Mouse (Mus musculus) MEL (cell line): Measurements from ENCODE around the gene Dcst1. TPM values are rescaled to one million over a fixed set of nuclear protein-coding genes. Genes with fewer than 3 reads are reported as not detected.

Experiments used
- DNase-seq: peaks from one replicate; pipeline ENCODE4 v3.0.0; 2011; ENCODE audit warnings: low read depth, low spot score
- H3K27ac ChIP-seq: 2 replicates; pipeline ENCODE4 v1.5.1; 2012; ENCODE audit warnings: low read depth, mild to moderate bottlenecking, control low read depth, low read length, moderate library complexity; ENCODE audit not compliant: control insufficient read depth
- H3K27me3 ChIP-seq, 2 experiments: fragments of 150-350 bp in 1 of 2; sonication (generic) in 1 of 2; 2 replicates each; pipeline ENCODE4 v1.6.1; 2012; ENCODE audit warnings: low read length in 2 of 2, mild to moderate bottlenecking in 2 of 2, improper control_type of control experiment in 1 of 2, moderate library complexity in 1 of 2; ENCODE audit not compliant: insufficient read depth in 2 of 2, control insufficient read depth in 1 of 2
- H3K36me3 ChIP-seq, 2 experiments: 2 replicates each; pipeline ENCODE4 v1.6.1; 2012 to 2014; ENCODE audit warnings: low read length in 2 of 2, improper control_type of control experiment in 1 of 2, inconsistent platforms in 1 of 2, mild to moderate bottlenecking in 1 of 2; ENCODE audit not compliant: insufficient read depth in 2 of 2, control insufficient read depth in 1 of 2
- H3K4me1 ChIP-seq, 2 experiments: fragments of 150-350 bp in 1 of 2; sonication (generic) in 1 of 2; 2 replicates each; pipeline ENCODE4 v1.6.1; 2012; ENCODE audit warnings: low read length in 2 of 2, improper control_type of control experiment in 1 of 2, mild to moderate bottlenecking in 1 of 2; ENCODE audit not compliant: insufficient read depth in 2 of 2, control insufficient read depth in 1 of 2
- H3K4me3 ChIP-seq, 2 experiments: fragments of 150-350 bp in 1 of 2; sonication (generic) in 1 of 2; 2 replicates each; pipeline ENCODE4 v1.5.1; 2012; ENCODE audit warnings: low read depth in 2 of 2, low read length in 2 of 2, mild to moderate bottlenecking in 2 of 2, moderate library complexity in 2 of 2, control low read depth in 1 of 2, improper control_type of control experiment in 1 of 2; ENCODE audit not compliant: control insufficient read depth in 1 of 2, insufficient read depth in 1 of 2
- H3K79me2 ChIP-seq: 2 replicates; pipeline ENCODE4 v1.6.1; 2012; ENCODE audit warnings: mild to moderate bottlenecking, low read length, moderate library complexity; ENCODE audit not compliant: control insufficient read depth, poor library complexity, insufficient read depth
- H3K9ac ChIP-seq: 2 replicates; pipeline ENCODE4 v1.6.1; 2012; ENCODE audit warnings: low read depth, mild to moderate bottlenecking, control low read depth, low read length, moderate library complexity; ENCODE audit not compliant: control insufficient read depth, poor library complexity, severe bottlenecking
- H3K9me3 ChIP-seq: fragments of 150-350 bp; sonication (generic); replicated peaks from 2 replicates; pipeline ENCODE4 v1.6.1; 2012; ENCODE audit warnings: mild to moderate bottlenecking, low read length, improper control_type of control experiment, moderate library complexity; ENCODE audit not compliant: insufficient read depth
- BHLHE40 ChIP-seq: IDR thresholded peaks from 2 replicates; pipeline ENCODE4 v1.6.1; 2012; ENCODE audit warnings: low read depth, mild to moderate bottlenecking, inconsistent platforms, low read length, improper control_type of control experiment, borderline replicate concordance
- CHD1 ChIP-seq: IDR thresholded peaks from 2 replicates; pipeline ENCODE4 v1.6.1; 2012; ENCODE audit warnings: low read depth, mild to moderate bottlenecking, inconsistent platforms, low read length, improper control_type of control experiment
- CHD2 ChIP-seq: IDR thresholded peaks from 2 replicates; pipeline ENCODE4 v1.6.1; 2011; ENCODE audit warnings: low read length, improper control_type of control experiment
- E2F4 ChIP-seq: IDR thresholded peaks from 2 replicates; pipeline ENCODE4 v1.6.1; 2011; ENCODE audit warnings: low read depth, low read length, improper control_type of control experiment, borderline replicate concordance
- ETS1 ChIP-seq: IDR thresholded peaks from 2 replicates; pipeline ENCODE4 v1.6.1; 2012; ENCODE audit warnings: low read depth, mild to moderate bottlenecking, inconsistent platforms, low read length, improper control_type of control experiment, moderate library complexity
- GABPA ChIP-seq: IDR thresholded peaks from 2 replicates; pipeline ENCODE4 v1.6.1; 2012; ENCODE audit warnings: low read depth, mild to moderate bottlenecking, inconsistent platforms, low read length, improper control_type of control experiment, moderate library complexity
- GATA1 ChIP-seq: IDR thresholded peaks from 2 replicates; pipeline ENCODE4 v1.6.1; 2011; ENCODE audit warnings: low read depth, low read length, improper control_type of control experiment
- HCFC1 ChIP-seq: IDR thresholded peaks from 2 replicates; pipeline ENCODE4 v1.6.1; 2012; ENCODE audit warnings: low read depth, mild to moderate bottlenecking, inconsistent platforms, low read length, improper control_type of control experiment, moderate library complexity
- KAT2A ChIP-seq: conservative IDR thresholded peaks from 2 replicates; pipeline ENCODE4 v1.6.1; 2012; ENCODE audit warnings: low read depth, low read length, improper control_type of control experiment, inconsistent platforms
- MAFK ChIP-seq: IDR thresholded peaks from 2 replicates; pipeline ENCODE4 v1.6.1; 2011; ENCODE audit warnings: low read depth, mild to moderate bottlenecking, low read length, improper control_type of control experiment, borderline replicate concordance
- MAX ChIP-seq: IDR thresholded peaks from 2 replicates; pipeline ENCODE4 v1.6.1; 2011; ENCODE audit warnings: low read length, improper control_type of control experiment
- MXI1 ChIP-seq: IDR thresholded peaks from 2 replicates; pipeline ENCODE4 v1.6.1; 2011; ENCODE audit warnings: mild to moderate bottlenecking, low read depth, low read length, improper control_type of control experiment
- MYB ChIP-seq: IDR thresholded peaks from 2 replicates; pipeline ENCODE4 v1.6.1; 2011; ENCODE audit warnings: mild to moderate bottlenecking, low read depth, low read length, improper control_type of control experiment
- MYC ChIP-seq: IDR thresholded peaks from 2 replicates; pipeline ENCODE4 v1.6.1; 2011; ENCODE audit warnings: low read depth, mild to moderate bottlenecking, low read length, improper control_type of control experiment, moderate library complexity
- NELFE ChIP-seq: IDR thresholded peaks from 2 replicates; pipeline ENCODE4 v1.6.1; 2011; ENCODE audit warnings: low read depth, low read length, improper control_type of control experiment
- NRF1 ChIP-seq: IDR thresholded peaks from 2 replicates; pipeline ENCODE4 v1.6.1; 2014; ENCODE audit warnings: low read depth, mild to moderate bottlenecking, inconsistent platforms, low read length, improper control_type of control experiment, moderate library complexity; ENCODE audit not compliant: poor library complexity, insufficient read depth, severe bottlenecking
- POLR2AphosphoS2 ChIP-seq: IDR thresholded peaks from 2 replicates; pipeline ENCODE4 v1.6.1; 2011; ENCODE audit warnings: low read length, improper control_type of control experiment
- RAD21 ChIP-seq: IDR thresholded peaks from 2 replicates; pipeline ENCODE4 v1.6.1; 2011; ENCODE audit warnings: mild to moderate bottlenecking, low read depth, low read length, improper control_type of control experiment
- RCOR1 ChIP-seq: IDR thresholded peaks from 2 replicates; pipeline ENCODE4 v1.6.1; 2012; ENCODE audit warnings: low read depth, mild to moderate bottlenecking, inconsistent platforms, low read length, improper control_type of control experiment
- SMC3 ChIP-seq: IDR thresholded peaks from 2 replicates; pipeline ENCODE4 v1.6.1; 2011; ENCODE audit warnings: low read depth, low read length, improper control_type of control experiment
- TAL1 ChIP-seq: IDR thresholded peaks from 2 replicates; pipeline ENCODE4 v1.6.1; 2012; ENCODE audit warnings: mild to moderate bottlenecking, inconsistent platforms, low read length, moderate library complexity, mixed read lengths
- TBP ChIP-seq: IDR thresholded peaks from 2 replicates; pipeline ENCODE4 v1.8.0; 2011; ENCODE audit warnings: low read depth, low read length, improper control_type of control experiment
- TCF12 ChIP-seq: IDR thresholded peaks from 2 replicates; pipeline ENCODE4 v1.6.1; 2014; ENCODE audit warnings: low read depth, mild to moderate bottlenecking, inconsistent platforms, low read length, improper control_type of control experiment, moderate library complexity
- USF1 ChIP-seq: IDR thresholded peaks from 2 replicates; pipeline ENCODE4 v1.6.1; 2014; ENCODE audit warnings: low read depth, mild to moderate bottlenecking, inconsistent platforms, low read length, improper control_type of control experiment, moderate library complexity
- USF2 ChIP-seq, 2 experiments: IDR thresholded peaks; 2 replicates each; pipeline ENCODE4 v1.6.1; 2011 to 2012; ENCODE audit warnings: improper control_type of control experiment in 2 of 2, low read length in 2 of 2, borderline replicate concordance in 1 of 2, inconsistent platforms in 1 of 2, low read depth in 1 of 2, mild to moderate bottlenecking in 1 of 2; ENCODE audit not compliant: insufficient read depth in 1 of 2
- ZC3H11A ChIP-seq: IDR thresholded peaks from 2 replicates; pipeline ENCODE4 v1.6.1; 2012; ENCODE audit warnings: low read depth, mild to moderate bottlenecking, inconsistent platforms, low read length, improper control_type of control experiment
- ZKSCAN1 ChIP-seq: IDR thresholded peaks from 2 replicates; pipeline ENCODE4 v1.6.1; 2012; ENCODE audit warnings: low read depth, mild to moderate bottlenecking, inconsistent platforms, low read length, improper control_type of control experiment, moderate library complexity
- ZNF384 ChIP-seq: IDR thresholded peaks from 2 replicates; pipeline ENCODE4 v1.6.1; 2012; ENCODE audit warnings: low read depth, mild to moderate bottlenecking, inconsistent platforms, low read length, improper control_type of control experiment
- polyA plus RNA-seq, 2 experiments: library from polyadenylated mRNA; stranded (reverse) in 1 of 2; unstranded in 1 of 2; fragments of >175 nt in 1 of 2; fragments of >200 nt in 1 of 2; gene quantifications; 2 replicates each; pipeline versions ENCODE4 v1.2.1 to v1.2.4; 2012; ENCODE audit warnings: low replicate concordance in 2 of 2, low read depth in 1 of 2; ENCODE audit not compliant: insufficient read length in 2 of 2, insufficient read depth in 1 of 2, missing spikeins in 1 of 2
- total RNA-seq: library from RNA; depleted of rRNA; stranded (reverse); fragments of 300-350 nt; gene quantifications from 2 replicates; pipeline ENCODE4 v1.2.3, GENCODE M21; 2012

Dcst1 gene
- total and polyA plus RNA-seq, 3 experiments, result 0.08 to 0.29 TPM; not detected in 1

DNA sequence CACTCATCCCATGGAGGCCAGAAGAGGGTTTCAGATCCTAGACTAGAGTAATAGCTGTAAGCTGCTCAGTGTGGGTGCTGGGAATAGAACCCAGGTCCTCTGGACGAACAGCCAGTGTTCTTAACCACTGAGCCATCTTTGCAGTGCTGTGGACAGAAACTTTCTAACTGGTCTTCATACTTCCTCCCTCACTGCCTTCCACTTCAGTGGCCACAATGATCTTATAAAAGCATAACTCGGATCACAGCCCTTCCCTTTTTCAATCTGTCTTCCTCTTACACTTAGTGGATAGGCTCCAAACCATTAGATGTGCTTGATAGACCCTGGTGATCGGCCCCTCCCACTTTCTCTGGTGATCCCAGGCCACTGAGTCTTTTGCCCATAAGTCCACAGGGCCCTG is 4.8 kb downstream of the Dcst1 start (continued):
- no peak for TF ChIP-seq POLR2AphosphoS2
- TF ChIP-seq NRF1, result no peak
- TF ChIP-seq CHD1, result no peak
- no peak for TF ChIP-seq MAX
- TF ChIP-seq RAD21, result no peak
- TF ChIP-seq, all 39 proteins: peak for 5

DNA sequence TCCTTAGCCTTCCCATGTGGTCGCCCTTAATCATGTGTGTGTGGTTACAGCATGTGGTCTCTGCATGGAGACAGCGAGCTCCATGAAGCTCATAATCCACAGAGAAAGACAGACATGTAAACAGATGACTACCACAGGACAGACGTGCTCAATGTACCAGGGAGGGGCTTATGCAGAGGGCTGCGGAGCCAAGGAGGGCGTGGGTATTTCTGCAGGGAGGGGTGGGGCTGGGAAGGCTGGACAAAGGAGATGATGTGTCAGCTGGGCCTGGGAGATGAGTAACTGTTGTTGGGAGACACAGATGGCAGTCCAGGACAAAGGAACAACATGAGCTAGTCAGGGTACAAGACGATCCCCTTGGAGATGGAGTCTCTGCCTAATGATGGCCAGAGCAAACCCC is 5.4 kb downstream of the Dcst1 start:
- H3K4me3 ChIP-seq, result no peak overlapping the region

DNA sequence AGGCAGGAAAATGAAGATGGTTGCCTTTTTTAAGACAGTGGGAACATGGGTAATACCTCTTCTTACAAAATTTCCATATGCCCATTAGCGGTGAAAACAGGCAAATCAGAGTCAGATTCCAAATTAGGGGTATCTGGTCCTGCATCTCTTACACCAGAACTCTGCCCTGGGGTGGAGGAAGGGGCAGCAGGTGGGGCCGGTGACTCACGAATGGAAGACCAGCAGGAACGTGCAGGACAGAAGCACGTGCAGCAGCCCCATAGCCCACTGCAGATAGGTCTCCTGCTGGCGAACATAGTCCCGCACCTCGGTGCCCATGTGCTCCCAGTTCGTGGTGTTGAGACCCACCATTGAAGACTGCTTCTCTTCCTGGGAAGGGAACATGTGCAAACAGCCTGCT is 9.0 kb downstream of the Dcst1 start:
- Histone ChIP-seq H3K27ac (no peak overlapping the region), H3K79me2 (no peaks in the 10 kb centered on the region), H3K4me3 (no peak overlapping the region), H3K9ac (no peak overlapping the region), H3K9me3 (no peaks in the 10 kb centered on the region), H3K36me3 (peaks cover 0 to 5% of the 10 kb centered on the region in 2 experiments; a peak in 2 of 4 replicates), H3K27me3 (no peaks in the 10 kb centered on the region; a peak in 1 of 4 replicates), H3K4me1 (peaks cover 0 to 19% of the 10 kb centered on the region in 2 experiments; a peak in 2 of 4 replicates)
- TF ChIP-seq TAL1 (no peak), USF2 (IDR thresholded peaks at IDR 0.05; ENCODE audit: borderline replicate concordance in 1 of 2, insufficient read depth in 1 of 2, low read depth in 1 of 2, low read length in 2 of 2) (no peak), MYC (no peak), NELFE (no peak), KAT2A (no peak), ETS1 (no peak), SMC3 (no peak), CHD2 (no peak), TBP (no peak), RCOR1 (no peak), POLR2AphosphoS2 (no peak), MAFK (no peak), GATA1 (no peak), ZC3H11A (no peak), ZNF384 (no peak), GABPA (no peak), CHD1 (no peak)
- no peak for DNase-seq

More for the DNA sequence above, 5.4 kb downstream of the Dcst1 start:
- no peak for TF ChIP-seq NELFE
- TF ChIP-seq TCF12, result no peak
- no peak for TF ChIP-seq USF1
- no peak for TF ChIP-seq MXI1
- no peak for TF ChIP-seq ZNF384
- TF ChIP-seq E2F4, result no peak
- no peak for TF ChIP-seq MAFK
- no peak for TF ChIP-seq USF2 (IDR thresholded peaks at IDR 0.05; ENCODE audit: borderline replicate concordance in 1 of 2, insufficient read depth in 1 of 2, low read depth in 1 of 2, low read length in 2 of 2)
- no peak for TF ChIP-seq RCOR1
- TF ChIP-seq NRF1, result no peak
- no peak for TF ChIP-seq ZC3H11A
- TF ChIP-seq HCFC1, result no peak
- no peak for TF ChIP-seq BHLHE40
- no peak for TF ChIP-seq MYB
- TF ChIP-seq ZKSCAN1, result no peak
- no peak for TF ChIP-seq MYC
- TF ChIP-seq TAL1, result no peak
- Histone ChIP-seq H3K79me2 (no peaks in the 10 kb centered on the region), H3K4me1 (peaks cover 0 to 13% of the 10 kb centered on the region in 2 experiments; a peak in 2 of 4 replicates), H3K36me3 (peaks cover 0 to 5% of the 10 kb centered on the region in 2 experiments; a peak in 2 of 4 replicates), H3K27me3 (peaks cover 0 to 4% of the 10 kb centered on the region in 2 experiments; a peak in 2 of 4 replicates), H3K9ac (no peak overlapping the region), H3K9me3 (no peaks in the 10 kb centered on the region), H3K27ac (no peak overlapping the region)
- no peak for DNase-seq
